Mouse (Mus musculus): ENCODE data around the gene Grhl1.

DNA sequence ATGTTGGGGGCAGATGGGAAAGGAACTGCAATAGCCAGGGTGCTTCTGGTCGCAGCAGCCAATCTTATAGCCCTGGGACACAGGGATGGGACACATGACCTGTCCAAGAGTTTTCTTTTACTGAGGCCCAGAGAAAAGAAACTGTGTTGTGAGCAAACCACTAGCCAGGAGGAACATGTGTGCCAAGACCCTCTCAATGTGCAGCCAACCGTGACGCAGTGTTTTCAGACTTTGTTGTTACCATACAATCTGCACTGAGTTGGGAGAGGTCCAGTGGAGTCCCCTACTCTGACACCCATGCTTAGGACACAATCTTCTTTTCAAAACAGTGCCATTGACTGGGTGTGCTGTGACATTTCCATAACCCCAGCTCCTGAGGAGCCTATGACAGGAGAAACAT is 4.5 kb upstream of the Grhl1 start:
- no peak for TF ChIP-seq CTCF (IDR thresholded peaks at IDR 0.05; ENCODE audit: low read depth)
- no peak for TF ChIP-seq EP300 (IDR thresholded peaks at IDR 0.05; ENCODE audit: low read depth)
